Mouse (Mus musculus) ES-Bruce4 (cell line): ENCODE measurements around the gene Syt13.

Experiments
- CTCF ChIP-seq: IDR thresholded peaks from one replicate; pipeline ENCODE4 v1.8.1; 2011; ENCODE audit warnings: low read depth, low read length
- EP300 ChIP-seq: IDR thresholded peaks from 2 replicates; pipeline ENCODE4 v1.6.1; 2011; ENCODE audit warnings: low read depth, low read length; ENCODE audit not compliant: insufficient read depth
- POLR2A ChIP-seq: IDR thresholded peaks from one replicate; pipeline ENCODE4 v1.8.1; 2011; ENCODE audit warnings: low read length; ENCODE audit not compliant: insufficient read depth

DNA sequence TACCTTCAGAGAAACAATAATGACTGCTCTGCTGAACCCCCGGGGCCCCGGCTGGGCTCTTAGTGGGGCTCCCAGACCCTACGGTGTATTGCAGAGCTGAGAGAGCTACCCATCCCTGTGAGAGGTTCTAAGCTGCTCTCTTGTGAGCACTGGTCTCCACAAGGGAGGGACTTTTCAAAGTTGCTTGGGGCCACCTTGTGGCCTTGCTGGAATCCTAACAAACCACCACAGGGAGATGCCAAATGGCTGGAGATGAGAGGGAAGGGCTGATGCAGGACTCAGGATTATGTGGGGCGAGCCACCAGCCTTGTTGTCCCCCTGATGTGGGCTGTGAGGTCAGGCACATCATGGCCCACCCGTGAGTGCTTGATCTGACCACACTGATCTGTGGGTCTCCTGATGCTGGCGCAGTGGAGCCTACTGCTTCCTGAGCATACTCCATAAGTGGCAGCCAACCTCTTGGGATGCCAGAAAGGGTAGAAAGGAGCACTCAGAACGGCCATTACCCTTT is 72.3 kb downstream of the Syt13 start:
- TF ChIP-seq CTCF = no peak
- TF ChIP-seq EP300 = no peak
- TF ChIP-seq POLR2A = no peak
